Mouse (Mus musculus) olfactory bulb, adult 2 months (tissue): ENCODE data around the gene Tdrd9.

Experiments used
- CTCF ChIP-seq: fragments of 200-500 bp; IDR thresholded peaks from 2 replicates; pipeline ENCODE4 v1.5.1; 2012; ENCODE audit warnings: low read depth, mild to moderate bottlenecking, low read length, moderate library complexity; ENCODE audit not compliant: insufficient read depth
- POLR2A ChIP-seq: fragments of 200-500 bp; IDR thresholded peaks from 2 replicates; pipeline ENCODE4 v1.6.1; 2012; ENCODE audit warnings: mild to moderate bottlenecking, low read depth, low read length, moderate library complexity; ENCODE audit not compliant: insufficient read depth

GRCm38 (mm10) chr12:112111323-112111722, 140.0 kb downstream of the Tdrd9 start:
- TF ChIP-seq CTCF (no peak), POLR2A (no peak)
